Mouse (Mus musculus) liver, embryonic 14.5 days (tissue): ENCODE data around the gene Dok7. TPM values are rescaled to one million over a fixed set of nuclear protein-coding genes. Genes with fewer than 3 reads are reported as not detected.

Experiments
- ATAC-seq: fragments of 200-750 bp; cut with Nextera tagmentation; 2 replicates; pipeline ENCODE4 v1.8.0; 2017; ENCODE audit warnings: moderate number of reproducible peaks, mild to moderate bottlenecking, moderate library complexity; ENCODE audit not compliant: insufficient read depth
- DNase-seq, 3 experiments: peaks; one replicate each; pipeline ENCODE4 v3.0.0-alpha.2; 2012 to 2013; ENCODE audit warnings: low read depth in 3 of 3, low spot score in 3 of 3
- H3K27ac ChIP-seq: fragments of 300-500 bp; sonication (generic); 2 replicates; pipeline ENCODE4 v1.5.1; 2014; ENCODE audit warnings: moderate library complexity, mild to moderate bottlenecking, control low read depth, inconsistent platforms
- H3K27me3 ChIP-seq: fragments of 300-500 bp; sonication (generic); 2 replicates; pipeline ENCODE4 v1.6.1; 2014; ENCODE audit warnings: mild to moderate bottlenecking, low read length, moderate library complexity; ENCODE audit not compliant: control insufficient read depth, insufficient read depth
- H3K36me3 ChIP-seq: fragments of 300-500 bp; sonication (generic); replicated peaks from 2 replicates; pipeline ENCODE4 v1.6.1; 2014; ENCODE audit warnings: low read depth; ENCODE audit not compliant: control insufficient read depth, insufficient read depth
- H3K4me1 ChIP-seq, 2 experiments: fragments of 200-500 bp in 1 of 2; fragments of 300-500 bp in 1 of 2; sonication (generic) in 1 of 2; replicated peaks; 2 replicates each; pipeline ENCODE4 v1.6.1; 2012 to 2014; ENCODE audit warnings: antibody characterized with exemption in 1 of 2, inconsistent platforms in 1 of 2, low read length in 1 of 2; ENCODE audit not compliant: control insufficient read depth in 2 of 2, insufficient read depth in 2 of 2
- H3K4me2 ChIP-seq: fragments of 300-500 bp; sonication (generic); 2 replicates; pipeline ENCODE4 v1.6.1; 2014; ENCODE audit warnings: low read depth, mild to moderate bottlenecking, control low read depth, moderate library complexity
- H3K4me3 ChIP-seq, 2 experiments: fragments of 200-500 bp in 1 of 2; fragments of 300-500 bp in 1 of 2; sonication (generic) in 1 of 2; 2 replicates each; pipeline ENCODE4 v1.5.1; 2012 to 2014; ENCODE audit warnings: low read depth in 2 of 2, low read length in 2 of 2, mild to moderate bottlenecking in 2 of 2, control low read depth in 1 of 2, inconsistent platforms in 1 of 2, moderate library complexity in 1 of 2; ENCODE audit not compliant: insufficient read depth in 1 of 2
- H3K9ac ChIP-seq: fragments of 300-500 bp; sonication (generic); replicated peaks from 2 replicates; pipeline ENCODE4 v1.6.1; 2014; ENCODE audit warnings: mild to moderate bottlenecking, control low read depth, moderate library complexity
- H3K9me3 ChIP-seq: fragments of 300-500 bp; sonication (generic); 2 replicates; pipeline ENCODE4 v1.6.1; 2016; ENCODE audit warnings: low read length, mixed read lengths; ENCODE audit not compliant: control insufficient read depth
- CTCF ChIP-seq: IDR thresholded peaks from 2 replicates; pipeline ENCODE4 v1.5.1; 2016; ENCODE audit warnings: antibody characterized with exemption, low read depth, control low read depth
- EP300 ChIP-seq: IDR thresholded peaks from 2 replicates; pipeline ENCODE4 v1.6.1; 2016; ENCODE audit warnings: antibody characterized with exemption, low read depth
- WGBS: fragments of 180-500 bp; shearing (Covaris S2); extraction: QIAGEN DNeasy Blood & Tissue Kit; methylation state at CpG from one replicate; pipeline ENCODE4 v1.1.7; 2014; ENCODE audit not compliant: insufficient replicate concordance; 5-methylcytosine and 5-hydroxymethylcytosine counted together
- polyA plus RNA-seq, 2 experiments: library from polyadenylated mRNA; depleted of rRNA in 1 of 2; stranded (reverse) in 1 of 2; unstranded in 1 of 2; fragments of >200 nt; fragmentation: Nextera tagmentation in 1 of 2; extraction: Ambion mirVana in 1 of 2; gene quantifications; 2 replicates each; pipeline versions ENCODE4 v1.2.1 to v1.2.3; 2012 to 2014

The Dok7 gene
- polyA plus RNA-seq, 2 experiments, result 0.02 to 0.04 TPM

GRCm38 (mm10) chr5:35055076-35055475, 1.5 kb upstream of the Dok7 start:
- Histone ChIP-seq H3K27ac (no peak overlapping the region), H3K27me3 (peaks cover 41% of the 10 kb centered on the region), H3K4me1 (no peaks in the 10 kb centered on the region), H3K4me2 (no peak overlapping the region), H3K4me3 (no peak overlapping the region), H3K36me3 (no peaks in the 10 kb centered on the region), H3K9me3 (no peaks in the 10 kb centered on the region), H3K9ac (no peak overlapping the region)
- DNase-seq, result no peak
- 72% methylated on average over 12 of the region's 12 CpGs for WGBS
- no peak for ATAC-seq
- TF ChIP-seq EP300, result no peak
- no peak for TF ChIP-seq CTCF

GRCm38 (mm10) chr5:35057582-35057981, 1.0 kb downstream of the Dok7 start:
- H3K4me2 ChIP-seq, result no peak overlapping the region
- 25% methylated on average over 4 of the region's 4 CpGs for WGBS
- no peaks in the 10 kb centered on the region for H3K4me1 ChIP-seq
- DNase-seq, result no peak
- no peak overlapping the region for H3K27ac ChIP-seq
- no peak overlapping the region for H3K9ac ChIP-seq
- H3K9me3 ChIP-seq, result no peaks in the 10 kb centered on the region
- no peak overlapping the region for H3K4me3 ChIP-seq
- TF ChIP-seq EP300, result no peak
- no peak for TF ChIP-seq CTCF
- H3K27me3 ChIP-seq, result peaks cover 41% of the 10 kb centered on the region
- ATAC-seq, result no peak
- H3K36me3 ChIP-seq, result no peaks in the 10 kb centered on the region

GRCm38 (mm10) chr5:35058216-35058615, 1.6 kb downstream of the Dok7 start:
- peaks cover 41% of the 10 kb centered on the region for H3K27me3 ChIP-seq
- 58% methylated on average over 1 of the region's 1 CpGs for WGBS

GRCm38 (mm10) chr5:35060098-35060497, 3.5 kb downstream of the Dok7 start:
- H3K4me1 ChIP-seq, result no peaks in the 10 kb centered on the region
- H3K27me3 ChIP-seq, result peaks cover 41% of the 10 kb centered on the region
- H3K27ac ChIP-seq, result no peak overlapping the region
- H3K4me3 ChIP-seq, result no peak overlapping the region
- TF ChIP-seq CTCF (no peak), EP300 (no peak)
- ATAC-seq (no peak), DNase-seq (no peak)
- no peak overlapping the region for H3K4me2 ChIP-seq
- no peaks in the 10 kb centered on the region for H3K9me3 ChIP-seq
- WGBS, result 40% methylated on average over 3 of the region's 3 CpGs
- H3K36me3 ChIP-seq, result no peaks in the 10 kb centered on the region
- H3K9ac ChIP-seq, result no peak overlapping the region

More at GRCm38 (mm10) chr5:35058216-35058615, 1.6 kb downstream of the Dok7 start:
- H3K4me3 ChIP-seq, result no peak overlapping the region
- no peaks in the 10 kb centered on the region for H3K36me3 ChIP-seq
- TF ChIP-seq CTCF, result no peak
- TF ChIP-seq EP300, result no peak
- ATAC-seq (no peak), DNase-seq (no peak)
- no peak overlapping the region for H3K4me2 ChIP-seq
- no peak overlapping the region for H3K9ac ChIP-seq
- no peaks in the 10 kb centered on the region for H3K9me3 ChIP-seq
- no peak overlapping the region for H3K27ac ChIP-seq
- H3K4me1 ChIP-seq, result no peaks in the 10 kb centered on the region

GRCm38 (mm10) chr5:35069841-35070240, 13.3 kb downstream of the Dok7 start:
- H3K4me1 ChIP-seq, result no peaks in the 10 kb centered on the region
- no peak for DNase-seq
- H3K36me3 ChIP-seq, result no peaks in the 10 kb centered on the region
- H3K27me3 ChIP-seq, result no peaks in the 10 kb centered on the region
- H3K4me3 ChIP-seq, result no peak overlapping the region
- no peak overlapping the region for H3K9ac ChIP-seq
- no peak overlapping the region for H3K27ac ChIP-seq
- no peaks in the 10 kb centered on the region for H3K9me3 ChIP-seq
- no peak for ATAC-seq
- no peak overlapping the region for H3K4me2 ChIP-seq
- TF ChIP-seq EP300 (no peak), CTCF (no peak)
- WGBS, result 71% methylated on average over 2 of the region's 2 CpGs

- WGBS, result 66% methylated on average over 8 of the region's 8 CpGs
- Histone ChIP-seq H3K27me3 (no peaks in the 10 kb centered on the region), H3K36me3 (no peaks in the 10 kb centered on the region), H3K27ac (no peak overlapping the region), H3K9me3 (no peaks in the 10 kb centered on the region), H3K9ac (no peak overlapping the region), H3K4me1 (no peaks in the 10 kb centered on the region), H3K4me3 (no peak overlapping the region), H3K4me2 (no peak overlapping the region)
- TF ChIP-seq CTCF (no peak), EP300 (no peak)
- no peak for ATAC-seq
- no peak for DNase-seq
Measured at GRCm38 (mm10) chr5:35070314-35070713, 13.7 kb downstream of the Dok7 start.
